Mouse (Mus musculus): ENCODE results near the gene Mrpl53.

Gene Mrpl53

GRCm38 (mm10) chr6:83092416-83093127 is 16.3 kb upstream of the Mrpl53 start:
- no peak for DNase-seq (ENCODE audit: low spot score in 2 of 2)

GRCm38 (mm10) chr6:83095968-83096367 is 12.9 kb upstream of the Mrpl53 start:
- no peak for DNase-seq (ENCODE audit: low spot score in 2 of 2)

- no peak for DNase-seq (ENCODE audit: low spot score in 2 of 2)
Observed at GRCm38 (mm10) chr6:83098411-83098810, 10.4 kb upstream of the Mrpl53 start.

- peak; percentile 92 to 95 for DNase-seq (ENCODE audit: low spot score in 2 of 2)
Observed at GRCm38 (mm10) chr6:83101316-83101687, 7.5 kb upstream of the Mrpl53 start, which contains the start of the genes Ccdc142 and Gm42688. Ccdc142 (plus strand) TSS chr6:83101601. Gm42688 (plus strand) TSS chr6:83101617.

- peak; percentile 69 to 71 for DNase-seq (ENCODE audit: low spot score in 2 of 2)
Observed at GRCm38 (mm10) chr6:83101688-83102556, 6.9 kb upstream of the Mrpl53 start.

GRCm38 (mm10) chr6:83103130-83103650 is 5.7 kb upstream of the Mrpl53 start:
- peak in 1 of 2 experiments; percentile 56 for DNase-seq (ENCODE audit: low spot score in 2 of 2)

- DNase-seq (ENCODE audit: low spot score in 2 of 2): peak; percentile 60 to 84
Observed at GRCm38 (mm10) chr6:83104158-83104557, 4.7 kb upstream of the Mrpl53 start.

- DNase-seq (ENCODE audit: low spot score in 2 of 2): peak; percentile 75 to 76
Observed at GRCm38 (mm10) chr6:83107566-83108400, 1.1 kb upstream of the Mrpl53 start.

- DNase-seq (ENCODE audit: low spot score in 2 of 2): peak in 1 of 2 experiments; percentile 27
Observed at GRCm38 (mm10) chr6:83111510-83112136, 2.8 kb downstream of the Mrpl53 start.

GRCm38 (mm10) chr6:83115011-83115671 is 6.3 kb downstream of the Mrpl53 start, which contains the start of gene Mogs:
Mogs (plus strand) TSS chr6:83115496.
- peak; percentile 94 to 95 for DNase-seq (ENCODE audit: low spot score in 2 of 2)

- peak in 1 of 2 experiments; percentile 57 for DNase-seq (ENCODE audit: low spot score in 2 of 2)
Observed at GRCm38 (mm10) chr6:83115682-83116372, 7.0 kb downstream of the Mrpl53 start.

- peak in 1 of 2 experiments; percentile 34 for DNase-seq (ENCODE audit: low spot score in 2 of 2)
Observed at GRCm38 (mm10) chr6:83116373-83117164, 7.7 kb downstream of the Mrpl53 start.

- peak in 1 of 2 experiments; percentile 35 for DNase-seq (ENCODE audit: low spot score in 2 of 2)
Observed at GRCm38 (mm10) chr6:83117165-83117438, 8.3 kb downstream of the Mrpl53 start.

- DNase-seq (ENCODE audit: low spot score in 2 of 2): no peak
Observed at GRCm38 (mm10) chr6:83117616-83118015, 8.8 kb downstream of the Mrpl53 start.

- peak in 1 of 2 experiments; percentile 48 for DNase-seq (ENCODE audit: low spot score in 2 of 2)
Observed at GRCm38 (mm10) chr6:83118369-83118768, 9.5 kb downstream of the Mrpl53 start.

GRCm38 (mm10) chr6:83118825-83119733 is 10.2 kb downstream of the Mrpl53 start:
- peak in 1 of 2 experiments; percentile 18 for DNase-seq (ENCODE audit: low spot score in 2 of 2)

GRCm38 (mm10) chr6:83119734-83120051 is 10.9 kb downstream of the Mrpl53 start:
- peak in 1 of 2 experiments; percentile 64 for DNase-seq (ENCODE audit: low spot score in 2 of 2)

Data from right cerebral cortex, postnatal 10 days (tissue).